Mouse (Mus musculus): ENCODE measurements around the gene Arl11.

Gene Arl11

DNA sequence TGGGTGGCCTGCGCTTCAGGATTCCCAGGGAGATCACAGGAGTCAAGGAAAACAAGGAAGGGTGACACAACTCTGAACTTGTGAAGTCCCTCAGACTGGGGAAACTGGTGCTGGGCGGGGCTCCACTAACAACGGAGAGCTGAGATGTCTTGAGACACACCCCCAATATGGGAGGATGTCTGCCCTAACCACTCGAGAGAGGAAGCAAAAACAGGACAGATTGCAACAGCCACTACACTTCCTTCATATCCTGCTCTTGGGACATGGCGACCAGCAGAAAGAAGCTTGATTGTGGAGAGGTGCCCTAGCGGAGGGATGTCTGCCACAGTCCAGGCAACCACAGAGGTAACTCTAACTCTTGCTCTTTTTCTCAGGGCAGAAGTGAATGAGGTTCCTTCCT is at the start of gene Arl11:
TSS of gene Arl11 (plus strand) at position 161 of the 400 bp plus-strand sequence.
- no peak for DNase-seq

DNA sequence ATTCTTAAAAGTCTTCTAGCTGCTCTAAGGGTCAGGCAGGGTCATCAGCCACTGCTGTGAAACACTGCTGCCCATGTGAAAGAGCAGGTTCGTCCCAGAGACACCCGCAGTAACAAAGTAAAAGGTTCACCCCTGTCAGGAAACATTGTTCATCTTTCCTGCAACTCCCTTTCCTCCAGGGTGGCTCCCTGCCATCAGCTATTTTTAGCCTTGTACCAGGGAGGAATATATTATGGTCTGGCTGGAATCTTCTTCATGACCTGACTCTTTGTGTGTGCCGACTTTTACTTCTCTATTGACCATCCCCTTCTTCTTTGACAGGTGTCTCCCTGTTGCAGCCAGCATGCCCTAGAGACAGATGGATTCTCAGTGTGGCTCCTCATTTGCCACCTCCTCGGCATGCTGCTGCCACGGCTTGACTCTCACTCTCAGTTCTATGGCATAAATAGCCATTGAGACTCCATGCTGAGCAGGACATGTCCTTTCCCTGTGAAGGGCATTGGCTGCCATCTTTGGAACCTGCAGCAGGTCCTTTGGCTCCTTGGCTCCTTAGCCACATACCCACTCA is 41.6 kb upstream of the Arl11 start:
- no peak for DNase-seq

DNA sequence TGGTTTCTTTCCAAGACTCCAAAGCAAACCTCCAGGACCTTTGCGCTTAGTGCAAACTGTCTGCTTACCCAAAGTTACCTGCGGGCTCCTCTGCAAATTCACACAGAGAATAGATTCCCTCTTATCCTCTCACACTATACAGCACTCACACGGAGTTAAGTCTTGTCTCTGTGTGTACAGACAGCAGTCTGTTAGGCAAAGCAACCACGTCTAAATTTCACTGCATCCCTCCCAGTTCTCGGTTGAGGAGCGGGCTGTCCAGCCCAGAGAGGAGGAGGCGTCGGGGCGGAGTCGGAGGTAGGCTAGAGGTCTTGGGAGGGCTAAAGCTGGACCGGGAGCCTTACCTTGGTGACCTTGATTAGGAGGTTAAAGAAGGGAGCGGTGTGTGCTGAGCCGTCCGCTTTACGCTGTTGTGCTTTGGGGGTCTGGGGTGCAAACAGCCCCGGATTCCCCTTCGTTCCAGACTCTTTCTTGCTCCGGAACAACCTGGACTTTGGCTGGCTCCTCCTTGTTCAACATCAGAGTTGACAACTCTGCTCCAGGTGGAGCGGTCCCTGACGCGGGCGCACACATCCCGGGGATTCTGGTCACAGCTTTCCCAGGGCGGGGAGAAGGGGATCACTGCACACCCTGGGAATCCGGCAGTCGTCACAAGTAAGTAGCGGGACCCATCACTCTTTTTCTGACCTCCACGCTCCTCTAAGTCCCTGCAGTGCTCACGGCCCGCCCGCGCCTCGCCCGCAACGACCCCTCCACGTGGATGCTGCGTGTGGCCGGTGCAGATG is 34.9 kb upstream of the Arl11 start:
- DNase-seq, result peak; percentile 21

DNA sequence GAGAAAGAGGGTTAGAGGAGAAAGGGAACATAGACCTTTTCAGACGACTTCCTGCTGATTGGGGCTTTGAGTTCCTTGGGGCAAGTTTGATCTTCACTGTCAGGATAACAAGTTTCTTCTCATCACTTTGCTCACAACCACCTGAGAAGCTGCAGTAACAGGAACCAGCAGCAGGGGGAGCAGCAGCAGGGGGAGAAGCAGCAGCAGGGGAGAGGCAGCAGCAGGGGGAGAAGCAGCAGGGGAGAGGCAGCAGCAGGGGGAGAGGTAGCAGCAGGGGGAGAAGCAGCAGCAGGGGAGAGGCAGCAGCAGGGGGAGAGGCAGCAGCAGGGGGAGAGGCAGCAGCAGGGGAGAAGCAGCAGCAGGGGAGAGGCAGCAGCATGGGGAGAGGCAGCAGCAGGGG is 32.3 kb upstream of the Arl11 start:
- DNase-seq, result peak; percentile 25

DNA sequence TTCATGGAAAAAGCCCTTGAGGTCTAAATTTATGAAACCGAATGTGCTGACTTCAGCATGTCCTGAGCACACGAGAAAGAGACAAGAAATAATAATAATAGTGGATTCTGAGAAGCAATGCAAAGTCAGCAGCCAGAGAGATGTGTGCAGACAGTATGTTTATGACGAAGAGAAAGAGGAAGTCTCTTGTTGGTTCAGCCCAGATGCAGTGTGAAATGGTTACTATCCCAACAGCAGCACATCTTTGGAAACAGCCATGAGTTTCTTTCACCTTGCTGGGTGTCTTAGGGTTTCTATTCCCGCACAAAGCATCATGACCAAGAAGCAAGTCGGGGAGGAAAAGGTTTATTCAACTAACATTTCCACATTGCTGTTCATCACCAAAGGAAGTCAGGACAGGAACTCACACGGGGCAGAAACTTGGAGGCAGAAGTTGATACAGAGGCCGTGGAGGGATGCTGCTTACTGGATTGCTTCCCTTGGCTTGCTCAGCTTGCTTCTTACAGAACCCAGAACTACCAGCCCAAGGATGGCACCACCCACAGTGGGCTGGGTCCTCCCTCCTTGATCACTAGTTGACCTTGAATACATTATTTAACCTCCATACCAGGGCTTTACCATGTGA is 30.8 kb upstream of the Arl11 start:
- no peak for DNase-seq

GRCm38 (mm10) chr14:61288606-61289286 is 20.8 kb upstream of the Arl11 start:
- no peak for DNase-seq

DNA sequence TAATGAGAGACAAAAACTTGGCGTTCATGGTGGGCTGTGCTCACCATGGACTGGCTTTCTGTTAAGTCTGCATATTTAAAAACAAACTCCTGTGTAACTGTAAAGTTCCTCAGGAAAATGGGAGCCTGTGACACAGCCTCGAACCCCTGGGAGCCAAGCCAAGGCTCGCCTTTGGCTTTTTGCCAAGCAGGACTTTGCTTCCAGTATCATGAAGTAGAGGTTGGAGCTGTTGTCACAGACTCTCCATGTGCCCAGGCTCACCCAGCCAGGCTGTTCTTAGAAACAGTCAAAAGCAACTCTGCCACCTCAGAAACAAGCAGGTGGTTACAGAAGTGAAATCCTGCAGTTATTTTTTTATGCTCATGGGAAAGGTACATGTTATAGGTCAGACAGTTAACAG is 18.9 kb upstream of the Arl11 start:
- DNase-seq, result no peak

DNA sequence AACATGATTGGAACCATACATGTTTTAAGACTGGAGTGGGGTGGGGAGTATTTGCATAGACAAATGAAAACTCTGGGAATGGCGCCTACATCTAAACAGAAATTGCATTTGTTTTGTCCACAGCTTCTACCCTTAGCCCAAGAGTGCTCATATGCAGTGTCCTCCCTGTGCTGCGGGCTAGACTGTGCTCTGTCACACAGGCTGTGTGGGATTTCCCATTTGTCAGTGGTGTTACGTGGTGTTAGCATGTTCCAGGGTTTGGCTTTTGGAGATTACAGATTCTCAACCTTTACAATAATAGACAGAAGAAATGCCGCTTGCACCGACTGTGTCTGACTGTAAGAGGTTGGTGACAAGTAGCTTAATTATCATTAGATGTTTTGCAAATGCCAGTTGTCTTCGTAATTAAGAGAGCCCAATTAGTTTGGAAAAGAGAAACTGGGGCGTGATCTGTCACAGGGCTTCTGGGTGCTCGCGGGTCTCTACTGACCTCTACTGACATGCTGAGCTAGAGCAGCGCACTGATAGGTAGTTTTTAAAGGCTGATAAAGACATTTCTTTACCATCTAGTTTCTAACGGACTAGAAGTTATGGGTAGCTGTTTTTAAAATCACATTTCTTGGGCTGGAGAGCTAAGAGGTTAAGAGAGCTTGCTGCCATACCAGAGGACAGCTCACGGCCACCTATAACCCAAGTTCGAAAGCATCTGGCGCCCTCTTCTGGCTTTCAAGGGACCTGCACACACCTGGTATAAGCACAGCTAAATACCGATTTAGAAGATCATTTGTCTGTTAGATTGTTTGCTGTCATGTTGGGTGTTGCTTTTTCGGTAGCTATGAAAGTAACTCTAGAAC is 15.4 kb upstream of the Arl11 start:
- DNase-seq, result peak; percentile 65

DNA sequence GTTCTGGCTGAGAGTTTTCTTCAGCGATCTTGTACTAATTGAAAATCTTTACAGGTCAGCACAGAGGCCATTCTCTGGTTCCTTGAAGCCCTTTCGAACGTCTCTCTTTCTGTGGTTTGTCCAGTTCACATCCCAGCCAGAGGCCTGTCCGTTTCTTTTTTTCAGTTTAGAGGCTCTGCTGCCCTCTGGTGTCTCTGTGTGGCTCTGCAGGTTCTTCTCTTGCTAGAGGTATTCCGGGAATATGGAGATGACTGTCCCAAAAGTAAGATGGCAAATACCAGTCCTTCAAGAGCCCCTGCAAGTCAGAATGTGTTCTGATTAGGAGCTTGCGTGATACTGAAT is 14.8 kb upstream of the Arl11 start:
- peak; percentile 76 for DNase-seq

DNA sequence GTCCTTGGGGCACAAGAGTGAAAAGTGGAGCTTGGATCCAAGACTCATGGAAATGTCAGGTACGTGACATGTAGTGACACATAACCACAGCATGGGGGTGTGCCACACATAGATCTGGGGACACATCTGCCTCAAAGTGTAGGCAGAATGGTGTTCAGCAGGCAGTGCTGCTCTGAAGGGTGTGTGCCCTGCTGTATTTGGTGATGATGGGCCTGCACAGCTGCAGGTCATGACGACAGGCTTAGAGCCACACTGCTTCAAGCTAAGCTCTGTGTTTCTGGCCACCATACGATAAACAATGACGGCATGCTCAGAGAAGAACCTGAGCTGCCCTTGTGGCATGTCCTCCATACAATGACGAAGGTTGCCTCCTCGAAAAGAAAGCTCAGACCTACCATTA is 9.7 kb upstream of the Arl11 start:
- DNase-seq, result no peak

DNA sequence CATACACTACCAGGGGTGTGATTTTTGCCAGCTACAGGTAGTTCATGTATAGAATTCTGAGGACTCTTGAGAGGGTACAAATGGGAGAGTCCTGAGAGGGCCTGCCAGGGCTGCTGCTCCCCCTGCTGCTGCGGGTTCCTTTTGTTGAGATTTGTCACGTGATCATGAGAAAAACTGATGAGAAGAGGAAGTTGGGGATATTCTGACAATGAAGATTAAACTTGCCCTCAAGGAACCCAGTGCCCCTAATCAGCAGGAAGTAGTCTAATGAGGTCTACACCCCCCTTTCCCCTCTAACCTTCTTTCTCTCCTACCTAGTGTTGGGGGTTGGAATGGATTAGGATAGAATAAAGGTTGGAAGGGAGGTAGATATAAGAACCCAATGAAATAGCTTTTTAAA is 8.2 kb upstream of the Arl11 start:
- DNase-seq, result no peak

DNA sequence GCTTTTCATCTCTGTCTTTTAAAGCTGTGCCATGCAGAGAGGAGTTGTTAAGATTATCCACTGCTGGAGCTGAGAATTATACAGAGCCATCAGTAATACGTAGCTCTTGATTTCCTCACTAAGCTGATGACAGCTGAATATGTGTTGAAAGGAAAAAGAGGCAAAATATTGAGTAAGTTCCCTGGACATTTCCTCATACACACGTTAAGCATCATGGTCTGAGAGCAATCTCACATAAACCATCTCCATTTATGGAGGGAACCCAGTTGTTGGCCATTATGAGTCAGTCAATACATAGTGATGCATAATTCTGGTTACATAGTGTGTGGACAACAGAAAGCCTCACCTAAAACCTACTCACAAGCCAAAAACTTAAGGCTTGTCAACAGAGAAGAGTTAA is 7.1 kb upstream of the Arl11 start:
- no peak for DNase-seq

GRCm38 (mm10) chr14:61303969-61304609 is 5.5 kb upstream of the Arl11 start:
- no peak for DNase-seq

- no peak for DNase-seq
Observed at GRCm38 (mm10) chr14:61310036-61310772, 651 bp downstream of the Arl11 start.

- DNase-seq, result no peak
Observed at GRCm38 (mm10) chr14:61310963-61311362, 1.4 kb downstream of the Arl11 start.

DNA sequence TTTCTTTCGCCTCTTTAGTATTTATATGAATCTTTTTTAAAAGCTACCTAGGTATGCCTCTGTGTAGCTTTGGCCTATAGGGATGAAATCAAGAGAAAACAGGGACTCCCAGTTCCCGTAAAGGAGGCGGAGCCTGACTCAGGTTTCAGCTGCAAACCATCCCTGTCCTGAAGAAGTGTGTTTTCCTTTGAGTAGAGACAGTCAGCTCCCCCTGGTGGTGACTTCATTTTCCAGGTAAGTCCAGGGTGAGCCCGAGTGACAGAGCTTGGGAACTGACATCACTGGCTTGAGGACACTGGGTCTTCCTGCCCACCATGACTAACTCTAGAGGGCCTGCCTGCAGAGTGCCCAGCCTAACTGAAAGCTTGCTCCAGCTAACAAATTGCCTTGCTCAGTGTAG is 7.3 kb downstream of the Arl11 start:
- DNase-seq, result peak; percentile 75

DNA sequence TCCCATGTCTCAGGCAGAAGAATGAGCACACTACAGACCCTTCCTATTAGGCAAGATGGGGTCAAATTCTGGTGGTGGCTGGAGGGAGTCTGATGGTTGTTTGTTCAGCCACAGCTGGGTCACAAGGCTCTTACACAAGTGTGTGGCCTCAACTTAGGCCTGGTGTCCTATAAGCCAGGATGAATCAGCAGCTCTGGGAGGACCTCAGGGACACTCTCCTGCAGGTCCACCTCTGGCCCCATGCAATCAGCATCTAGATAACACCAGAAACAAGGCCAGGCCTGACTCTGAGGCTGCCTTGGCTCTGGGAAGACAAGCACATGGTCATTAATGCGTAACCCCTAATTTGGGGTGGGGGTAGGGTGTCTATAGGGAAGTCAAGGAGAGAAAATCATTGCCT is 11.2 kb downstream of the Arl11 start:
- no peak for DNase-seq

GRCm38 (mm10) chr14:61321200-61321599 is 11.6 kb downstream of the Arl11 start:
- DNase-seq, result no peak

DNA sequence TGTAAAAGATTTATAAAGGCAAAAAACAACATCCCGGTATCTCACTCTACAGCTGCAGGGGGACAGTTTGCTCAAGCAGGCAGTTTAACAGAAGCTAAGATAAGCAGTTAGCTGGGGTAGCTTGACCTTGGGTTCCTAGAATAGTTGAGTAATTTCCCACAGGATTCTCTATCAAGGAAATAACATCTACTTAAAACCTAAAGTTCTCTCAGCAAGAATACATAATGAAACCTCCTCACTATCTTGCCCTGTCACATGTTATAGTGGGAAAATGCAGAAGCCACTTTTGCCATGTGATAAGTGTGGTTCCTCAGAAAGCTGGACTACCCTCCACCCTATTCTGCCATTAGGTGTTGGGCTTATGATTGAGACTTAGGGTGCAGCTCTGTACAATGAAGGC is 13.2 kb downstream of the Arl11 start:
- DNase-seq, result no peak

DNA sequence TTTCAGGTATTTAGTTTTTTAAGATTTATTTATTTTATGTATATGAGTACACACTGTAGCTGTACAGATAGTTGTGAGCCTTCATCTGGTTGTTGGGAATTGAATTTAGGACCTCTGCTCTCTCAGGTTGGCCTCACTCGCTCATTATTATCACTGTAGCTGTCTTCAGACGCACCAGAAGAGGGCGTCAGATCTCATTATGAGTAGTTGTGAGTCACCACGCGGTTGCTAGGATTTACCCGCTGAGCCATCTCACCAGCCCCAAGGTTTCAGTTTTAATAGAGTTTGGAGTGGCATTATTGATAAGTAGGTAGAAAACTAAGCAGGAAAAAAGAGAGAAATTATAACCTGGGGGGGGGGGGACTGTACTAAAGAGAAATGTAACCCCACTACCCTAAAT is 17.5 kb downstream of the Arl11 start:
- DNase-seq, result peak; percentile 9

GRCm38 (mm10) chr14:61327618-61328450 is 18.3 kb downstream of the Arl11 start:
- peak; percentile 80 for DNase-seq

Data from embryo, embryonic 11 days (tissue).